Mouse (Mus musculus) forebrain, embryonic 14.5 days (tissue): ENCODE measurements at regions not wholly inside any gene's neighbourhood (a gene's known extent, or its start where the extent isn't known, plus 50 kb on each side); places are given as distances from the start of the nearest gene placed in this dataset.
"Not testable (repeated sequence)": the region's sequence is repeated elsewhere in the genome, so short reads cannot be mapped to it uniquely, and the experiment has no call there.

ENCODE experiments used
- ATAC-seq: fragments of 200-750 bp; cut with Nextera tagmentation; 2 replicates; pipeline ENCODE4 v1.8.0; 2017; ENCODE audit warnings: mild to moderate bottlenecking, moderate library complexity
- DNase-seq: peaks from one replicate; pipeline ENCODE4 v3.0.0-alpha.2; 2015; ENCODE audit warnings: low spot score
- H3K27ac ChIP-seq: fragments of 300-500 bp; sonication (generic); 2 replicates; pipeline ENCODE4 v1.5.1; 2014; ENCODE audit warnings: low read depth, mild to moderate bottlenecking, control low read depth, low read length, moderate library complexity
- H3K27me3 ChIP-seq: fragments of 300-500 bp; sonication (generic); replicated peaks from 2 replicates; pipeline ENCODE4 v1.6.1; 2014; ENCODE audit warnings: low read length, control low read depth, mixed read lengths; ENCODE audit not compliant: control insufficient read depth, insufficient read depth
- H3K36me3 ChIP-seq: fragments of 300-500 bp; sonication (generic); 2 replicates; pipeline ENCODE4 v1.6.1; 2014; ENCODE audit warnings: low read length, control low read depth; ENCODE audit not compliant: control insufficient read depth, insufficient read depth
- H3K4me1 ChIP-seq: fragments of 300-500 bp; sonication (generic); 2 replicates; pipeline ENCODE4 v1.6.1; 2014; ENCODE audit warnings: antibody characterized with exemption, low read length, control low read depth; ENCODE audit not compliant: control insufficient read depth, insufficient read depth
- H3K4me2 ChIP-seq: fragments of 300-500 bp; sonication (generic); 2 replicates; pipeline ENCODE4 v1.6.1; 2014; ENCODE audit warnings: mild to moderate bottlenecking, control low read depth, low read length
- H3K4me3 ChIP-seq: fragments of 300-500 bp; sonication (generic); 2 replicates; pipeline ENCODE4 v1.5.1; 2014; ENCODE audit warnings: low read depth, low read length, control low read depth
- H3K9ac ChIP-seq: fragments of 300-500 bp; sonication (generic); 2 replicates; pipeline ENCODE4 v1.6.1; 2014; ENCODE audit warnings: mild to moderate bottlenecking, low read length, control low read depth, moderate library complexity
- H3K9me3 ChIP-seq: fragments of 300-500 bp; sonication (generic); replicated peaks from 2 replicates; pipeline ENCODE4 v1.6.1; 2016; ENCODE audit warnings: low read length, control low read depth, mixed read lengths; ENCODE audit not compliant: control insufficient read depth
- WGBS: fragments of 180-500 bp; shearing (Covaris S2); extraction: QIAGEN DNeasy Blood & Tissue Kit; methylation state at CpG from one replicate; pipeline ENCODE4 v1.1.7; 2014; 5-methylcytosine and 5-hydroxymethylcytosine counted together

DNA sequence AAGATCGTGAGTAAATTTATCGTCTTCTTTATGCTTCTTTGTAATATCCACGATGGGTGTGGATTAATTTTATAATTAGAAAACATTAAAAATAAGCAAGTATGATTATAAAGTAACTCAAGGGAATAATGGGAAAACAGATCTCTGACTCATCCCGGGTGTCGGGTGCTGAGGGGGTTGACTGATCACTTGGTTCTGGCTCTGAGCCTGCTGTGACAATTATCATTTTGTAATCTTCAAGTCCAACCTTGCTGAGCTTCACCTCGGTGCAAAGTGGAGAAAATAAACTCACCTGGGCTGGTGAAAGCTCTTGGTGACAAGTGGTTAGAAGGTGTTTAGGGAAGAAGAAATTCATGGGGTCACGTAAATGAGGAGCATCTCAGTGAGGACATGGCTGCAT, 390.6 kb upstream of the Cdh5 start:
- H3K27ac ChIP-seq, H3K9ac ChIP-seq, H3K4me1 ChIP-seq, H3K4me2 ChIP-seq, H3K9me3 ChIP-seq, H3K36me3 ChIP-seq, DNase-seq, ATAC-seq, H3K4me3 ChIP-seq, H3K27me3 ChIP-seq: not testable (repeated sequence)
- WGBS, result 89% methylated on average over 7 of the region's 7 CpGs

DNA sequence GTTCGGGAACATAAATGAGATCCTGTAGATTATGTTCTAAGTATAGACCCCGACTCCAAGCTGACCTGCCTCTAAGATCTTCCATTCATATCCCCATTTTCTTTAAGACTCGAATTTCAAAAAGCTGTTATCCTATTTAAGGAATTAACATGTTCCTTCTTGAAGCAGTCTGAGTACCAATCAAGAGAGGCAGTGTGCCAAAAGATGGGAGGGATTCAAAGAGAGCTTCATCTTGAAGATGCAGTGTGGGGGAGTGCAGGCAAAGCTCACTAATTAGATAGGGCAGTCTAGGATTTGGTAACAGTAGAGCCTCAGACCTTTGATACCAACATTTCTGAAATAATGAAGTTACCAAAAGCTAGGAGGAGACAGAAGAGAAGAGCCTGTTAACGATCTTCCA, 383.7 kb upstream of the Cdh5 start:
- Histone ChIP-seq H3K4me1 (no peaks in the 10 kb centered on the region), H3K27ac (no peak overlapping the region), H3K4me2 (no peak overlapping the region), H3K9me3 (no peaks in the 10 kb centered on the region), H3K27me3 (no peaks in the 10 kb centered on the region), H3K9ac (no peak overlapping the region), H3K4me3 (no peak overlapping the region), H3K36me3 (no peaks in the 10 kb centered on the region)
- DNase-seq (no peak), ATAC-seq (no peak)
- 47% methylated on average over 4 of the region's 4 CpGs for WGBS

DNA sequence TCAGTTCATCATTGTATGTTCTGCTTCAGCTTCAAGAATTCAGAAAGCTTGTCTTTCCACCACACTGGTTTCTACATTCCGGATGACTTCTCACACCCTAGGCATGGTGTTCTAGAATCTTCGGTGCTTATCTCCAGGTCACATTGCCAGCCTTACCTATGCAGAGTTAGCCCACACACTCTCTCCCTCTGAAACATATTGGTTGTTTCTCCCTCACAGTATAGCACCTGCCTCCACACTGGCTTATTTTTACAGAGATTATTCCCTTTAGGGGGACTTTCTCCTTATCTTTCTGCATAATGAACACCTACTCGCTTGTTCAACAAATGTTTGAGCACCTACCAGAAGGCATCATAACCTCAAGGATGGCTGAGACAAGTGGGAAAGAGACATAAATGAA, 368.0 kb upstream of the Cdh5 start:
- Histone ChIP-seq H3K27ac (no peak overlapping the region), H3K9me3 (no peaks in the 10 kb centered on the region), H3K36me3 (no peaks in the 10 kb centered on the region), H3K4me1 (no peaks in the 10 kb centered on the region), H3K4me3 (no peak overlapping the region), H3K9ac (no peak overlapping the region), H3K4me2 (no peak overlapping the region), H3K27me3 (no peaks in the 10 kb centered on the region)
- DNase-seq (no peak), ATAC-seq (no peak)
- 96% methylated on average over 3 of the region's 3 CpGs for WGBS

DNA sequence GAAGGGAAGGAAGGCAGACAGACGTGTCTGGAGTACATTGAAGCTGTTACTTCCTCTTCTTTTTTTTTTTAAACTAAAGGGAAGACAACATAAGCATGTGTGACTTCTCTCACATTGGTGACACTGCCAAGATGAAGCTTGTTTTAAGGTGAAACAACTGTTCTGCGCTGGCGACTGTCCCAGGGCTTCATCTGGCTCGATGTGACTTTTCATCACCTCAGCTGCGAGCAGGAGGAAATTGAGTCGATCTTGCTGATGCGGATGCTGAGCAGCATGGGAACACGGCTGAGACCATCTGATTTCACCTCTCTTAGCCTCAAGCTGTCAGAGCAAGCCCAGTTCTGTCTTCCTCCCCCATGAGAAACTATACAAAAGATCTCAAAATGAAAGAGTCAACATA, 363.1 kb upstream of the Cdh5 start:
- H3K9me3 ChIP-seq, result no peaks in the 10 kb centered on the region
- H3K27ac ChIP-seq, result no peak overlapping the region
- no peak overlapping the region for H3K4me2 ChIP-seq
- H3K36me3 ChIP-seq, result no peaks in the 10 kb centered on the region
- no peaks in the 10 kb centered on the region for H3K4me1 ChIP-seq
- no peak overlapping the region for H3K9ac ChIP-seq
- DNase-seq, result peak; percentile 64
- ATAC-seq, result peak; percentile 26; the same call in 1 of the 2 replicates
- H3K27me3 ChIP-seq, result no peaks in the 10 kb centered on the region
- H3K4me3 ChIP-seq, result no peak overlapping the region
- WGBS, result 65% methylated on average over 8 of the region's 8 CpGs

DNA sequence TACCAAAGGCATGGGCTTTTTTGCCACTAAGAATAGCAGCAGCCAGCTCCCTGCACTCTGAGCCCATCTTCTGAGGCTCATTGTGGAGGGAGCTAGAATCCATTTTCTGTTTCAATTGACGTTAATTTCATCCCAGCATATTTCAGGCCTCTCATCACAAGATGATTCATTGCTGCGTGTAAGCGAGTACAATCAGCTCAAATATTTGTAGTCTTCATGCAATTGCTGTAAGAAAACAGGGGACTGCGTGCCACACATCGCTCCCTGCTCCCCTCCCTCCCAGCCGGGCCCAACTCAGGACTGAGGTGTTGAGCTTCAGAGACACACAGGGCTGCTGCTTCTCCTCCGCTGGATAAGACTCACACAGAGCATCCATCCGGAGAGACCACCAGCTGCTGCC, 360.0 kb upstream of the Cdh5 start:
- no peaks in the 10 kb centered on the region for H3K36me3 ChIP-seq
- no peak overlapping the region for H3K4me2 ChIP-seq
- ATAC-seq, result no peak; the same call in 1 of the 2 replicates
- H3K27ac ChIP-seq, result no peak overlapping the region
- peak; percentile 13 for DNase-seq
- no peak overlapping the region for H3K4me3 ChIP-seq
- no peak overlapping the region for H3K9ac ChIP-seq
- H3K4me1 ChIP-seq, result no peaks in the 10 kb centered on the region
- WGBS, result 66% methylated on average over 8 of the region's 8 CpGs
- no peaks in the 10 kb centered on the region for H3K27me3 ChIP-seq
- no peaks in the 10 kb centered on the region for H3K9me3 ChIP-seq

DNA sequence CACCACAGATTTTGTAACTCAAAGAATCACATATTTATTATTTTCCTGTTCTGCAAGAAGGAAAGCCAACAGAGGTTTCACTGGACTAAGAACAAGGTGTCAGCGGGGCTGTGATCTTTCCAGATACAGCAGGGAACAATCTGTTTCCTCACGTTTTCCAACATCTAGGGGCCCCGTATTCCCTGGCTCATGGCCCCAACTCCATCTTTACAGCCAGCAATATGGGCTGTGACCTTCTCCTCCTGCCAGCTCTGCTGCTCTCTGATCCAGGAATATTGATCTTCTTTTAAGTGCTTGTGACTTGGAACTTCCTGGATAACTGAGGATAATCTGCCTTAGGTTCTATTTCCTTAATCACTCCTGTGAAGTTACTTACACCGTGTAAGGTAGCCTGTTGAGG, 352.7 kb upstream of the Cdh5 start:
- H3K9me3 ChIP-seq, result no peaks in the 10 kb centered on the region
- H3K4me1 ChIP-seq, result no peaks in the 10 kb centered on the region
- H3K27ac ChIP-seq, result no peak overlapping the region
- no peak overlapping the region for H3K4me2 ChIP-seq
- H3K36me3 ChIP-seq, result no peaks in the 10 kb centered on the region
- WGBS, result 89% methylated on average over 4 of the region's 4 CpGs
- H3K9ac ChIP-seq, result no peak overlapping the region
- DNase-seq (no peak), ATAC-seq (no peak)
- H3K4me3 ChIP-seq, result no peak overlapping the region
- H3K27me3 ChIP-seq, result no peaks in the 10 kb centered on the region

DNA sequence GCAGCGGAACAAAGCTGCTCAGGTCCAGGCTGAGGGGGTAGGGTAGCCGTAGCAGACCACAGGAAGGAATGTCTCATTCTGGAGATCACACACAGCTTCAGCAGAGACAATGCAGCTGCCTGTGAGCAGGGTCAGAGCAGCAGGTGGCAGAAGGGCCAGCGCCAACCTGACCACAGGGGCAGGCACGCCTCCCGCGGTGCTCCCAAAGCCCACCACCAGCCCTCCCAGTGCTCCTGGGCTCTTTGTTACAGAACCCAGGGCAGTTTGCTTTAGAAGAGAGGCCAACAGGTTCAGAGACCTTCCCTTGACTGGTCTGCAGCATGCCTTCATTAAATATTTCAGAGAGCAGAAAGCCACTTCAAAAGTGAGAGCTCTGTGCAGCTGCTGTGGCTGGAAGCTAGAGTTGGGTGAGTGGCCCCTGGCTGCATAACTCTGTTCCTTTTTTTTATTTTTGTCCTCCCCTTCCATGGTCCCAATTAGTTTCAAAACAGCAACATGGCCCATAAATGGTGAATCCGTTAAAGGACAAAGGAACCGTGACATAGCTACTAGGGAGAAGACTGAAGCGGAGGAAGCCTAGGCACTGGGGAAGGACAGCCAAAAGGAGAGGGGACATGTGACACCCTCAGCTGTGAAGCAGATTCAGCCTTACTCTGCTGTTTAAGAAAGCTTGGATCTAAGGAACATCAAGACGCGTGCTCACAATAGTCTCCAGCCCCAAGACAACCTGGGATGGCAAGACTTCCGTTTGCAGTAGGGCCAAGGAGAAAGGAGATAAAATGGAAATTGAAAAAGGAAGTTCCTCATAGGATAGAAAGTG, 350.9 kb upstream of the Cdh5 start:
- H3K4me3 ChIP-seq, result no peak overlapping the region
- no peaks in the 10 kb centered on the region for H3K36me3 ChIP-seq
- no peaks in the 10 kb centered on the region for H3K4me1 ChIP-seq
- H3K27ac ChIP-seq, result no peak overlapping the region
- no peaks in the 10 kb centered on the region for H3K9me3 ChIP-seq
- DNase-seq (no peak), ATAC-seq (no peak)
- no peak overlapping the region for H3K9ac ChIP-seq
- no peak overlapping the region for H3K4me2 ChIP-seq
- 50% methylated on average over 11 of the region's 12 CpGs for WGBS
- H3K27me3 ChIP-seq, result no peaks in the 10 kb centered on the region

DNA sequence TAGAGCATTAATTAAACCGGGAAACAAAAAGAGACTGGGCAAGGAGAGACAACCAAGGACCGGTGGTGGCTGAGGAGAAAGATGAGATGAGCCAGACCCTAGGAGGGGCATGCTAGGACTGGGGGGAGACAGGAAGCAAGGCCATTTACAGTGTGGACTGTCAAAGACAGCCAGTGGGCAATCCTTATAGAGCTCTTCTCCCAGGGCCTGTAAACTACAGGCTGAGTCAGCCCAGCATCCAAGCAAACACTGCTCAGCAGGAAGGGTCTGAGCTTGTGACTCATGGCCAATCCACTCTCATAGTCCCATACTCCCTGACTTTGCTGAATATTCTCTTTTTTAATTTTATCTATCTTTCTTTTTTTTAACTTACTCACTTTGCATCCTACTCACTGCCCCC, 350.3 kb upstream of the Cdh5 start:
- Histone ChIP-seq H3K36me3 (no peaks in the 10 kb centered on the region), H3K9me3 (no peaks in the 10 kb centered on the region), H3K4me1 (no peaks in the 10 kb centered on the region), H3K27me3 (no peaks in the 10 kb centered on the region), H3K9ac (no peak overlapping the region), H3K27ac (no peak overlapping the region), H3K4me2 (no peak overlapping the region), H3K4me3 (no peak overlapping the region)
- DNase-seq (no peak), ATAC-seq (no peak)
- 67% methylated on average over 2 of the region's 2 CpGs for WGBS

DNA sequence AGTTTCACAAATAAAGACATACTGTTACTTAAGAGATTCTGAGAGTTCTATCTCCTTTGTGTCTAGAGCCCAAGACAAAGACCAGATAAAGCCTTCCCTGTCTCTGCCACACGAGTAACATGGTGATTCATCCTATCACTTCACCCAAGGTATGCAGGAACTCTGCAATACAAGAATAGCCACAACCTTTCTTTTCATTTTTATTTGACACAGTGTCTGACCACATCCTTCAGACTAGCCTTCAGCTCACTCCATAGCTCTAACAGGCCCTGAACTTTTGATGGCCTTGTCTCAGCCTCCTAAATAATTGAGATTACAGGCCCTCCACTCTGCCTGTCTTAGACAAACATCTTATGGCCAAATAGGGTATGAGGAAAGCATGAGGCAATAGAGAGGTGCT, 337.6 kb upstream of the Cdh5 start:
- WGBS, result 75% methylated on average over 1 of the region's 1 CpGs
- Histone ChIP-seq H3K4me2 (no peak overlapping the region), H3K27me3 (no peaks in the 10 kb centered on the region), H3K4me3 (no peak overlapping the region), H3K27ac (no peak overlapping the region), H3K9ac (no peak overlapping the region), H3K36me3 (no peaks in the 10 kb centered on the region), H3K9me3 (no peaks in the 10 kb centered on the region), H3K4me1 (no peaks in the 10 kb centered on the region)
- ATAC-seq (no peak), DNase-seq (no peak)
